Mouse (Mus musculus) ES-Bruce4 (cell line): ENCODE results near the gene Wnt7b. TPM values are rescaled to one million over a fixed set of nuclear protein-coding genes. Genes with fewer than 3 reads are reported as not detected.
A peak's percentile ranks its signal among the peaks of the same experiment; 100 is the strongest.

Experiments used
- H3K27ac ChIP-seq: 2 replicates; pipeline ENCODE4 v1.5.1; 2012; ENCODE audit warnings: low read length, inconsistent platforms; ENCODE audit not compliant: insufficient read depth
- H3K27me3 ChIP-seq: 2 replicates; pipeline ENCODE4 v1.6.1; 2012; ENCODE audit warnings: mild to moderate bottlenecking, low read length, inconsistent platforms; ENCODE audit not compliant: control insufficient read depth, poor library complexity, insufficient read depth, severe bottlenecking
- H3K36me3 ChIP-seq: 2 replicates; pipeline ENCODE4 v1.6.1; 2012; ENCODE audit warnings: inconsistent platforms, mild to moderate bottlenecking, low read length, moderate library complexity; ENCODE audit not compliant: control insufficient read depth, poor library complexity, insufficient read depth, severe bottlenecking
- H3K4me1 ChIP-seq: one replicate; pipeline ENCODE4 v1.8.1; 2011; ENCODE audit warnings: low read length; ENCODE audit not compliant: control insufficient read depth, insufficient read depth
- H3K4me3 ChIP-seq: 2 replicates; pipeline ENCODE4 v1.5.1; 2011; ENCODE audit warnings: low read depth, mild to moderate bottlenecking, low read length
- H3K9ac ChIP-seq: 2 replicates; pipeline ENCODE4 v1.6.1; 2012; ENCODE audit warnings: low read depth, mild to moderate bottlenecking, inconsistent platforms; ENCODE audit not compliant: poor library complexity, severe bottlenecking
- H3K9me3 ChIP-seq: replicated peaks from 2 replicates; pipeline ENCODE4 v1.6.1; 2012; ENCODE audit warnings: mild to moderate bottlenecking, low read length, inconsistent platforms; ENCODE audit not compliant: control insufficient read depth, poor library complexity, insufficient read depth, severe bottlenecking
- CTCF ChIP-seq: IDR thresholded peaks from one replicate; pipeline ENCODE4 v1.8.1; 2011; ENCODE audit warnings: low read depth, low read length
- EP300 ChIP-seq: IDR thresholded peaks from 2 replicates; pipeline ENCODE4 v1.6.1; 2011; ENCODE audit warnings: low read depth, low read length; ENCODE audit not compliant: insufficient read depth
- POLR2A ChIP-seq: IDR thresholded peaks from one replicate; pipeline ENCODE4 v1.8.1; 2011; ENCODE audit warnings: low read length; ENCODE audit not compliant: insufficient read depth
- polyA plus RNA-seq: library from polyadenylated mRNA; stranded (reverse); fragments of >200 nt; gene quantifications from 2 replicates; pipeline ENCODE4 v1.2.4, GENCODE M21; 2011; ENCODE audit warnings: low read depth; ENCODE audit not compliant: missing spikeins, insufficient read depth, insufficient read length

Wnt7b gene
- polyA plus RNA-seq, 1 experiment: 29.8 TPM

DNA sequence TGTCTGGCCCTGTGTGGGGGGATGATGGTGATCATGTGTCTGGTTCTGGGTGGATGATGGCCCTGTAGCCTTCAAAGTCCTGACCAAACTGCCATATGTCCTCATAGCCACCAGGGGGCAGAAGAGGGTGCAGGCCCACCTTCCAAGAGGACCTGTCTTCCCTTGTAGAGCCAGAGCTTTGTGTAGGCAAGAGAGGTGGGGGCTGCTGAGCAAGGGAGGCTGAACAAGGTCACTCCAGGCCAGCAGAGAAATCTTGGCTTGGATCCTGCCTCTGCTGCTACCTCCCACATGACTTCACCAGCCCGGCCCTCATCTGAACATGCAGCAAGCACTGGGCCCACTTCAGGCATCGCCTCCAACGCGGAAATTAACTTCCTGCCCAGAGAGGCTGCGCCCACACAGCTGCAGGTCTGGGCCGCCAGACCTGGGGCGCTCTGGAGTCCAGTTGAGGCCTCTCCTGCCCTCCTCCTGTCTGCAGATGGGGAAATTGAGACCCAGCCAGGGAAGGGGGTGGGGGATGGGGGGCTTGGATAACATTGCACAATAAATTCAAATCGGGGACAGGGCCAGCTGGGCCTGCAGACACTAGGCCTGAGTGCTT, 28.4 kb upstream of the Wnt7b start:
- no peak for TF ChIP-seq EP300
- peak; percentile 97 for TF ChIP-seq CTCF
- Histone ChIP-seq H3K36me3 (no peaks in the 10 kb centered on the region), H3K9ac (no peak overlapping the region), H3K9me3 (no peaks in the 10 kb centered on the region), H3K4me3 (no peak overlapping the region), H3K4me1 (no peaks in the 10 kb centered on the region), H3K27me3 (no peaks in the 10 kb centered on the region), H3K27ac (no peak overlapping the region)

DNA sequence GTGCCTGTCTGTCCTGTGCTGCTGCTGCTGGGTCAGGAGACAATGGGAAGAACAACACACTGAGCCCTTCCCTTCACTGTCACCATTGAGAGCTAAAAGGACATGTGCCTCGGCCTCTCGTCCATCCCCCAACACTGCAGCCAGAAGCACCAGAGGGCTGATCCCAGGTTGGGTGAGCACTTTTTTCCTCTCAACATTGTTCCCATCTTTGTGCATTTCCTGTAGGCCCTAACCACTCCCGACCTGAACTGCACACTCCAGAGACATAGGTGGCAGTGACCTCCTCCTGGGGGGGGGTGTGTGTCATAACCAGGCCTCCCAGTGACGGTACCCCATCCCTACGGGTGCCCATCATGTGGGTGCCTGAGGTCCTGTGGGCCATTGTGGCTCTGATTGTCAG, 27.8 kb upstream of the Wnt7b start:
- no peak for TF ChIP-seq EP300
- no peak for TF ChIP-seq CTCF
- no peak for TF ChIP-seq POLR2A
- Histone ChIP-seq H3K9me3 (no peaks in the 10 kb centered on the region), H3K27ac (no peak overlapping the region), H3K9ac (no peak overlapping the region), H3K36me3 (no peaks in the 10 kb centered on the region), H3K4me1 (no peaks in the 10 kb centered on the region), H3K4me3 (no peak overlapping the region), H3K27me3 (no peaks in the 10 kb centered on the region)

DNA sequence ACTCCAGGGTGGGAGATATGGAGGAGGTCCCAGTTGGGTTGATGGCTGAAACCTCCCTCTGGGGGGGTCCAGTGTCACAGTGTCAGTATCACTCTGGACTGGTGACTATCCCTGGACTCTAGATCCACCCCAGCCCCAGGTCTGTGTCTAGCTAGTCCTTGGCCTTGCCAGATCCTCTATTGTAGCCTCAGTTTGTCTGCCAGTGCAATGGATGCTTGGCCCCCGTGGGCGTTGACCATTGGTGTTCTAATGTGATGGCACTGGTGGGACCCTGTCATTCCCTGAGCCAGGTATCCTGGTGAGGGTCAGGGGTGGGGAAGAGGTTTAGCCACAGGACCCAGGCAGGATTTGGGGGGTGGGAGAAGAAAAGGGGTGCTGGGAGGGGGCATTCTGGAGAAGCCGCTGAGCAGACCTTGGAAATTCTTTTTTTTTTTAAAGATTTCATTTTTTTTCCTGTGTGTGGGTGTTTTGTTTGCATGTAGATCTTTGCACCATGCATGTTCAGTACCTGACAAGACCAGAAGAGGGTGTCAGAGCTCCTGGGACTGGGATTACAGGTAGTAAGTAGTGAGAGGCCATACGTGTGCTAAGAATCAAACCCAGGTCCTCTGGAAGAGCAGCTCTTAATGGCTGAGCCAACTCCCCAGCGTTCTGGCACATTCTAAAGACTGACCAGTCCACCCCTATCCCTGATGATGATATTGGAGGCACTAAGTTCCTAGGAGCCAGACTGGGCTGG, 27.2 kb upstream of the Wnt7b start:
- Histone ChIP-seq H3K9me3 (no peaks in the 10 kb centered on the region), H3K9ac (no peak overlapping the region), H3K27ac (no peak overlapping the region), H3K36me3 (no peaks in the 10 kb centered on the region), H3K4me1 (no peaks in the 10 kb centered on the region), H3K4me3 (no peak overlapping the region), H3K27me3 (no peaks in the 10 kb centered on the region)
- TF ChIP-seq CTCF (no peak), EP300 (no peak), POLR2A (no peak)

DNA sequence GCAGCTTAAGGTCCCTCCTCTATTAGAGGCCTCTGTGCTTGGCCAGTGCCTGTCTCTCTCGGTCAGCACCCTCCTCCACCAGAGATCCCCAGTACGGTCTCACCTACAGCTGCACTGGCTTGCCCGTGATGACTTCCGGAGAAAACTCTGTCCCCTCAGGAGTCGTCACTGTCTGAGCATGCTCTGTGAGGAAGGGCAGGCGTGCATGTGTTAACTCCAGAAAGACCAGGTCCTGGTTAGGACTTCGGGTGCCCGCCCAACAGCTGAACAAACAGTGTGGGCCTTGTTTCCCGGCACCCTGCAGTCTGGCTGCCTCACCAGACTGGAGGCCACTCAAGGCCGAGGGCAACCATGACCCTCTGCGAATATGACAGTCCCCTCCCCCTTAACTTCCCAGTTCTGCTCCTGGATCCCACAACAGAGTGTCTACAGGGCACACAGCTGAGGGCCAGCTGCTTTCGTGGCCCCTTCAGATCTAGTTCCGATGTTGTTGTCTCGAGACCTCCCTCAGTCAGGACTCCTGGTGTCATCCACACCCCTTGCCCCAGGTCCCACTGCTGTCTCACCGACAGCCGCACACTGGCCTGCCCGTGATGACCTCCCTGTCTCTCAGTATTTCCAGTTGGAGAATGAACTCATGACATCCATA, 23.8 kb upstream of the Wnt7b start:
- no peak overlapping the region for H3K4me3 ChIP-seq
- TF ChIP-seq EP300 (no peak), CTCF (no peak), POLR2A (no peak)
- H3K27me3 ChIP-seq: no peaks in the 10 kb centered on the region
- H3K9me3 ChIP-seq: no peaks in the 10 kb centered on the region
- H3K36me3 ChIP-seq: no peaks in the 10 kb centered on the region
- no peak overlapping the region for H3K27ac ChIP-seq
- H3K4me1 ChIP-seq: no peaks in the 10 kb centered on the region
- H3K9ac ChIP-seq: no peak overlapping the region

DNA sequence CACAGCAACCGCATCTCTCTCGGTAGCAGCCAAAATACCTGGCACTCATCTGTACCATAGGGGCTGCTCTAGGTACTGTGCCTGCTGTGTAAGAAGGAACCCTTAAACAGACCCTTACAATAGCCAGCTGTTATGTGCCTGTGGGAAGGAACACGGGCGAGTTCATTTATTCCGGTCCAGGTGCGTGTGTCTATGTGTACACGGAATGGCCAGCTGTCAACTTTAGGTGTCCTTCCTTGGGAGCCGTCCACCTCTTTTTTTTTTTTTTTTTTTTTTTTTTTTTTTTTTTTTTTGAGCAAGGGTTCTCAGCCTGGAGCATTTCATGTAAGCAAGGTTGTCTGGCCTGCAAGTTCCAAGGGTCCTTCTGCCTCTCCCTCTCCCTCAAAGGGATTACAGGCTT, 22.7 kb upstream of the Wnt7b start:
- Histone ChIP-seq H3K27me3 (no peaks in the 10 kb centered on the region), H3K9ac (no peak overlapping the region), H3K4me1 (no peaks in the 10 kb centered on the region), H3K36me3 (no peaks in the 10 kb centered on the region), H3K4me3 (no peak overlapping the region), H3K9me3 (no peaks in the 10 kb centered on the region), H3K27ac (no peak overlapping the region)
- TF ChIP-seq CTCF (no peak), EP300 (no peak), POLR2A (no peak)

DNA sequence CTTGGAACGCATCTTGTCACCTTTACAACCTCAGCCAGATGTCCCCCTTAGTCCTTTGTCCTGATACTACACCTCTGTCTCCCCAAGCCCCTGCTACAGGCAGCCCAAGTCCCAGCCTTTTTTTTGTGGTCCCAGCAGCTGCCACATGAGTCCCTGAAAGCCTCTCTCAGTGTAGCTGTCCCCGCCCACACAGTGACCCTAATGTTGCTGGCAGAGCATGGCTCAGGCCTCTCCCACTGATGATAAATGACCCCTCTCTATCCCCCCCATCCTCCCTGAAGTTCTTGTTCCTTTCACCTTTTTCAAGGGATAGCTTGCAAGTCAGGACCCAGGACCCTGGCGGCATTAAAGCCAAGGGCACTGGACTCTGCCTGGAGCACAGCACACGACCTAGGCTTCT, 22.2 kb upstream of the Wnt7b start:
- no peak overlapping the region for H3K9ac ChIP-seq
- no peaks in the 10 kb centered on the region for H3K9me3 ChIP-seq
- no peaks in the 10 kb centered on the region for H3K36me3 ChIP-seq
- no peak overlapping the region for H3K4me3 ChIP-seq
- no peaks in the 10 kb centered on the region for H3K27me3 ChIP-seq
- TF ChIP-seq EP300 (no peak), POLR2A (no peak), CTCF (no peak)
- no peaks in the 10 kb centered on the region for H3K4me1 ChIP-seq
- H3K27ac ChIP-seq: no peak overlapping the region
